Mouse (Mus musculus) stomach, embryonic 14.5 days (tissue): Measurements from ENCODE around the gene E130308A19Rik. TPM values are rescaled to one million over a fixed set of nuclear protein-coding genes. Genes with fewer than 3 reads are reported as not detected.

Source experiments
- ATAC-seq: fragments of 200-750 bp; cut with Nextera tagmentation; 2 replicates; pipeline ENCODE4 v1.8.0; 2017; ENCODE audit warnings: low read depth, moderate TSS enrichment; ENCODE audit not compliant: insufficient number of reproducible peaks, insufficient read depth, low FRiP score
- H3K27ac ChIP-seq: fragments of 300-500 bp; sonication (generic); 2 replicates; pipeline ENCODE4 v1.5.1; 2014; ENCODE audit warnings: mild to moderate bottlenecking, low read length, moderate library complexity, mixed read lengths
- H3K27me3 ChIP-seq: fragments of 300-500 bp; sonication (generic); 2 replicates; pipeline ENCODE4 v1.6.1; 2014; ENCODE audit warnings: low read length, control low read depth, mixed read lengths; ENCODE audit not compliant: control insufficient read depth, insufficient read depth
- H3K36me3 ChIP-seq: fragments of 300-500 bp; sonication (generic); 2 replicates; pipeline ENCODE4 v1.6.1; 2014; ENCODE audit warnings: mild to moderate bottlenecking, control low read depth, low read length, moderate library complexity, mixed read lengths; ENCODE audit not compliant: control insufficient read depth, insufficient read depth
- H3K4me1 ChIP-seq: fragments of 300-500 bp; sonication (generic); 2 replicates; pipeline ENCODE4 v1.6.1; 2014; ENCODE audit warnings: low read length, control low read depth, mixed read lengths; ENCODE audit not compliant: control insufficient read depth, insufficient read depth
- H3K4me2 ChIP-seq: fragments of 300-500 bp; sonication (generic); replicated peaks from 2 replicates; pipeline ENCODE4 v1.6.1; 2014; ENCODE audit warnings: low read depth, low read length, control low read depth
- H3K4me3 ChIP-seq: fragments of 300-500 bp; sonication (generic); 2 replicates; pipeline ENCODE4 v1.5.1; 2014; ENCODE audit warnings: low read depth, low read length, control low read depth
- H3K9ac ChIP-seq: fragments of 300-500 bp; sonication (generic); replicated peaks from 2 replicates; pipeline ENCODE4 v1.6.1; 2014; ENCODE audit warnings: low read depth, mild to moderate bottlenecking, control low read depth, low read length, moderate library complexity, mixed read lengths
- H3K9me3 ChIP-seq: fragments of 300-500 bp; sonication (generic); 2 replicates; pipeline ENCODE4 v1.6.1; 2016; ENCODE audit warnings: low read depth, low read length, control low read depth; ENCODE audit not compliant: control insufficient read depth
- WGBS: fragments of 180-500 bp; shearing (Covaris S2); extraction: QIAGEN DNeasy Blood & Tissue Kit; methylation state at CpG from one replicate; pipeline ENCODE4 v1.1.7; 2014; 5-methylcytosine and 5-hydroxymethylcytosine counted together
- polyA plus RNA-seq: library from polyadenylated mRNA; unstranded; fragments of >200 nt; fragmentation: Nextera tagmentation; extraction: Ambion mirVana; gene quantifications from 2 replicates; pipeline ENCODE4 v1.2.1, GENCODE M21; 2014

Gene E130308A19Rik
- polyA plus RNA-seq, 1 experiment from 2014 or later = 27.0 TPM

GRCm38 (mm10) chr4:59682491-59682890 is 56.5 kb downstream of the E130308A19Rik start:
- WGBS = 62% methylated on average over 3 of the region's 3 CpGs
- H3K9me3 ChIP-seq = no peaks in the 10 kb centered on the region
- H3K27ac ChIP-seq = no peak overlapping the region
- no peak overlapping the region for H3K9ac ChIP-seq
- no peak overlapping the region for H3K4me2 ChIP-seq
- no peak overlapping the region for H3K4me3 ChIP-seq
- no peaks in the 10 kb centered on the region for H3K36me3 ChIP-seq
- H3K27me3 ChIP-seq = no peaks in the 10 kb centered on the region
- ATAC-seq = no peak
- 0 out of 2 replicates have a peak, but pooled peaks cover 3% of the 10 kb centered on the region for H3K4me1 ChIP-seq

GRCm38 (mm10) chr4:59682950-59683349 is 56.9 kb downstream of the E130308A19Rik start:
- no peak overlapping the region for H3K4me3 ChIP-seq
- H3K27ac ChIP-seq = no peak overlapping the region
- no peak overlapping the region for H3K4me2 ChIP-seq
- H3K36me3 ChIP-seq = no peaks in the 10 kb centered on the region
- H3K9ac ChIP-seq = no peak overlapping the region
- H3K27me3 ChIP-seq = no peaks in the 10 kb centered on the region
- 64% methylated on average over 10 of the region's 10 CpGs for WGBS
- H3K4me1 ChIP-seq = 0 out of 2 replicates have a peak, but pooled peaks cover 3% of the 10 kb centered on the region
- H3K9me3 ChIP-seq = no peaks in the 10 kb centered on the region
- ATAC-seq = no peak

- Histone ChIP-seq H3K36me3 (no peaks in the 10 kb centered on the region), H3K27ac (no peak overlapping the region), H3K9ac (no peak overlapping the region), H3K4me1 (0 out of 2 replicates have a peak, but pooled peaks cover 3% of the 10 kb centered on the region), H3K9me3 (no peaks in the 10 kb centered on the region), H3K4me2 (no peak overlapping the region), H3K4me3 (no peak overlapping the region), H3K27me3 (no peaks in the 10 kb centered on the region)
- 48% methylated on average over 4 of the region's 4 CpGs for WGBS
- no peak for ATAC-seq
Observed at GRCm38 (mm10) chr4:59684306-59684705, 58.3 kb downstream of the E130308A19Rik start.

GRCm38 (mm10) chr4:59686716-59687115 is 60.7 kb downstream of the E130308A19Rik start:
- Histone ChIP-seq H3K27ac (no peak overlapping the region), H3K27me3 (no peaks in the 10 kb centered on the region), H3K4me1 (0 out of 2 replicates have a peak, but pooled peaks cover 3% of the 10 kb centered on the region), H3K9ac (no peak overlapping the region), H3K4me2 (no peak overlapping the region), H3K36me3 (no peaks in the 10 kb centered on the region), H3K9me3 (no peaks in the 10 kb centered on the region), H3K4me3 (no peak overlapping the region)
- no peak for ATAC-seq
- WGBS = 81% methylated on average over 4 of the region's 4 CpGs

GRCm38 (mm10) chr4:59689055-59689454 is 63.0 kb downstream of the E130308A19Rik start:
- WGBS = 75% methylated on average over 4 of the region's 4 CpGs
- no peak overlapping the region for H3K4me3 ChIP-seq
- no peaks in the 10 kb centered on the region for H3K9me3 ChIP-seq
- H3K4me2 ChIP-seq = no peak overlapping the region
- H3K4me1 ChIP-seq = 0 out of 2 replicates have a peak, but pooled peaks cover 3% of the 10 kb centered on the region
- H3K27ac ChIP-seq = no peak overlapping the region
- no peaks in the 10 kb centered on the region for H3K27me3 ChIP-seq
- no peak overlapping the region for H3K9ac ChIP-seq
- H3K36me3 ChIP-seq = no peaks in the 10 kb centered on the region; the same call in 1 of the 2 replicates
- ATAC-seq = no peak

- 86% methylated on average over 4 of the region's 4 CpGs for WGBS
- no peak for ATAC-seq
Observed at GRCm38 (mm10) chr4:59690145-59690544, 64.1 kb downstream of the E130308A19Rik start.

DNA sequence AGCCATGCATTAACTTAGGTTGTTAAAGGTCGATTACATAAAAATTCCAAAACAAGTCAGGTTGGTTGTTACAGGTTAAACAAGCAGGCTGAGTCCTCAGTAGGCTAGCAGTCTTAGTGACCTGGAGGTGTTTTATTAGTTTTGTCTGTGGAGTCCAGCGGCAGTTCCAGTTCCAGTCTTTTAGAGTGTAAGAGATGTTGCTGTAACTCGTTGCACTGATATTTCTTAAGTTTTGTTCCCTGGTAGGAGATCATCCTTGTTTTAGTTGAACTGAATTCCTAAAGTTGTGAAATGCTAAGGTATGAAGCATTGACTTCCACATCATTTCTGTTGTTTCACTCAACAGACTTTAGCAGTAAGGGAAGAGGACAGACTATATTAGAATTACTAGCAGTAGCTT is 70.8 kb downstream of the E130308A19Rik start:
- ATAC-seq = no peak
- Histone ChIP-seq H3K9me3 (no peaks in the 10 kb centered on the region), H3K4me1 (peaks cover 12% of the 10 kb centered on the region; the same call in 1 of the 2 replicates), H3K27me3 (no peaks in the 10 kb centered on the region), H3K27ac (no peak overlapping the region), H3K36me3 (no peaks in the 10 kb centered on the region; the same call in 1 of the 2 replicates), H3K4me2 (no peak overlapping the region), H3K9ac (no peak overlapping the region), H3K4me3 (no peak overlapping the region)
- 83% methylated on average over 3 of the region's 3 CpGs for WGBS

More at GRCm38 (mm10) chr4:59690145-59690544, 64.1 kb downstream of the E130308A19Rik start:
- H3K36me3 ChIP-seq = no peaks in the 10 kb centered on the region; the same call in 1 of the 2 replicates
- H3K9me3 ChIP-seq = no peaks in the 10 kb centered on the region
- no peak overlapping the region for H3K9ac ChIP-seq
- H3K27me3 ChIP-seq = no peaks in the 10 kb centered on the region
- no peak overlapping the region for H3K4me3 ChIP-seq
- no peak overlapping the region for H3K4me2 ChIP-seq
- no peaks in the 10 kb centered on the region for H3K4me1 ChIP-seq
- H3K27ac ChIP-seq = no peak overlapping the region

GRCm38 (mm10) chr4:59697869-59698268 is 71.9 kb downstream of the E130308A19Rik start:
- no peak overlapping the region for H3K27ac ChIP-seq
- H3K27me3 ChIP-seq = no peaks in the 10 kb centered on the region
- WGBS = 45% methylated on average over 3 of the region's 3 CpGs
- no peak for ATAC-seq
- H3K4me3 ChIP-seq = no peak overlapping the region
- H3K9me3 ChIP-seq = no peaks in the 10 kb centered on the region
- no peaks in the 10 kb centered on the region; the same call in 1 of the 2 replicates for H3K36me3 ChIP-seq
- H3K4me1 ChIP-seq = peaks cover 12% of the 10 kb centered on the region; the same call in 1 of the 2 replicates
- H3K4me2 ChIP-seq = no peak overlapping the region
- H3K9ac ChIP-seq = no peak overlapping the region
